In genomic region chr1:43694851-43695545, GRCm38 (mm10) we compare ENCODE assay signal across 8 mouse cellular contexts. TPM values are rescaled to one million over a fixed set of nuclear protein-coding genes. Genes with fewer than 3 reads are reported as not detected.
A peak's percentile ranks its signal among the peaks of the same experiment; 100 is the strongest.
DNase-seq lines count a peak whose midpoint lies in the region; ATAC-seq lines count a peak whose summit lies in the region.

No protein-coding gene starts in this region.

- no peaks in the 10 kb centered on the region for H3K27me3 ChIP-seq in hindbrain, embryonic 12.5 days
- H3K27me3 ChIP-seq in stomach, embryonic 16.5 days (ENCODE audit: control insufficient read depth, insufficient read depth, low read length), result no peaks in the 10 kb centered on the region

- no peak overlapping the region for H3K4me2 ChIP-seq in hindbrain, embryonic 12.5 days (replicated peaks)
- H3K4me2 ChIP-seq in stomach, embryonic 16.5 days (ENCODE audit: low read depth, low read length), result no peak overlapping the region

- no peaks in the 10 kb centered on the region for H3K9me3 ChIP-seq in hindbrain, embryonic 12.5 days (replicated peaks)
- no peaks in the 10 kb centered on the region for H3K9me3 ChIP-seq in stomach, embryonic 16.5 days (replicated peaks; ENCODE audit: control insufficient read depth, low read length)

- ATAC-seq in hindbrain, embryonic 12.5 days (ENCODE audit: low FRiP score), result peak; percentile 79
- ATAC-seq in stomach, embryonic 16.5 days (ENCODE audit: insufficient read depth, low FRiP score), result peak; percentile 85
- no peak for ATAC-seq in megakaryocyte progenitor cell, adult 5-6 weeks (replicated peaks; ENCODE audit: poor library complexity)

- no peak overlapping the region for H3K9ac ChIP-seq in hindbrain, embryonic 12.5 days
- no peak overlapping the region for H3K9ac ChIP-seq in stomach, embryonic 16.5 days (ENCODE audit: low read length)

- H3K4me3 ChIP-seq in hindbrain, embryonic 12.5 days, result no peak overlapping the region
- H3K4me3 ChIP-seq in stomach, embryonic 16.5 days (replicated peaks; ENCODE audit: low read length), result no peak overlapping the region

- peaks cover 22% of the 10 kb centered on the region for H3K4me1 ChIP-seq in hindbrain, embryonic 12.5 days
- H3K4me1 ChIP-seq in stomach, embryonic 16.5 days (ENCODE audit: control insufficient read depth, insufficient read depth, low read length), result no peaks in the 10 kb centered on the region

- 36% methylated on average over 6 of the region's 6 CpGs for WGBS in hindbrain, embryonic 12.5 days
- WGBS in stomach, embryonic 16.5 days, result 26% methylated on average over 6 of the region's 6 CpGs

- DNase-seq in Muller cell, postnatal 12 days (ENCODE audit: inconsistent ontology term), result peak; percentile 97
- DNase-seq in cerebellum, adult 18-20 months, result peak; percentile 80 to 85
- peak; percentile 76 to 86 for DNase-seq in frontal cortex, postnatal 36 days (ENCODE audit: low spot score in 2 of 2)
- DNase-seq in layer of hippocampus, postnatal 10 days (ENCODE audit: low spot score in 2 of 2), result peak; percentile 87 to 92
- DNase-seq in lung, postnatal 36 days, result peak; percentile 74

- peak overlapping the region; percentile 74 for H3K27ac ChIP-seq in hindbrain, embryonic 12.5 days
- peak overlapping the region; percentile 48 for H3K27ac ChIP-seq in stomach, embryonic 16.5 days (ENCODE audit: low read length)

- H3K36me3 ChIP-seq in hindbrain, embryonic 12.5 days, result no peaks in the 10 kb centered on the region
- H3K36me3 ChIP-seq in stomach, embryonic 16.5 days (ENCODE audit: control insufficient read depth, insufficient read depth, low read length), result no peaks in the 10 kb centered on the region

RNA-seq across cellular contexts. Expression of gene 1500015O10Rik, which starts 35.4 kb away (rescaled TPM):
- 13.0 and 14.3 TPM in 2 replicates for polyA plus RNA-seq in hindbrain, embryonic 12.5 days (2016; fragmentation: Nextera tagmentation; extraction: Ambion mirVana)
- total RNA-seq in layer of hippocampus, postnatal 10 days (2021), result 10 to 100 TPM in 1 of 2 experiments, 1 to 10 TPM in 1; 3.3 to 16.2 TPM
- polyA plus RNA-seq in stomach, embryonic 16.5 days (2015; fragmentation: Nextera tagmentation; extraction: Ambion mirVana), result 7.7 and 9.9 TPM in 2 replicates
- total RNA-seq in megakaryocyte progenitor cell, adult 5-6 weeks (2015), result not detected in 2 replicates
- total RNA-seq in megakaryocyte progenitor cell, adult 5-6 weeks (2017), result not detected in 2 replicates

Comparison
In these comparisons a context has a peak if more than half of its experiments do, and no peak if none do; other contexts are left out.
1. RNA of gene 1500015O10Rik, which starts 35.4 kb away (total RNA-seq): 3.3 to 16.2 TPM in layer of hippocampus, postnatal 10 days; not detected in megakaryocyte progenitor cell, adult 5-6 weeks; every median in the first group is over 4 times any median in the second.
2. Peak in every context shown above with its lines, with median percentiles within 50 percentile points of each other: DNase-seq.